Mouse (Mus musculus) urinary bladder, postnatal 36 days (tissue): ENCODE measurements around the gene Siah3.
A peak's percentile ranks its signal among the peaks of the same experiment; 100 is the strongest.

Experiments used
- DNase-seq, 2 experiments: peaks; one replicate each; pipeline ENCODE4 v3.0.0; 2022; ENCODE audit warnings: low spot score in 2 of 2, mixed read lengths in 1 of 2

Siah3 gene

GRCm38 (mm10) chr14:75519668-75520067 lies 63.9 kb downstream of the Siah3 start:
- DNase-seq = no peak

GRCm38 (mm10) chr14:75524648-75525047 lies 68.9 kb downstream of the Siah3 start:
- no peak for DNase-seq

GRCm38 (mm10) chr14:75525376-75526145 lies 69.8 kb downstream of the Siah3 start:
- no peak for DNase-seq

- DNase-seq = peak in 1 of 2 experiments; percentile 14
These were observed 71.8 kb downstream of the Siah3 start for GRCm38 (mm10) chr14:75527464-75528190.

GRCm38 (mm10) chr14:75530815-75531353 lies 75.1 kb downstream of the Siah3 start:
- DNase-seq = no peak

GRCm38 (mm10) chr14:75539205-75539604 lies 83.4 kb downstream of the Siah3 start:
- no peak for DNase-seq

- no peak for DNase-seq
These were observed 84.6 kb downstream of the Siah3 start for GRCm38 (mm10) chr14:75540216-75540995.

- DNase-seq = no peak
These were observed 85.2 kb downstream of the Siah3 start for GRCm38 (mm10) chr14:75540996-75541350.

- DNase-seq = no peak
These were observed 85.9 kb downstream of the Siah3 start for GRCm38 (mm10) chr14:75541731-75542130.

GRCm38 (mm10) chr14:75561577-75562331 lies 106.0 kb downstream of the Siah3 start:
- DNase-seq = peak in 1 of 2 experiments; percentile 4

- DNase-seq = peak; percentile 3 to 31
These were observed 109.9 kb downstream of the Siah3 start for GRCm38 (mm10) chr14:75565534-75566140.

- DNase-seq = no peak
These were observed 110.5 kb downstream of the Siah3 start for GRCm38 (mm10) chr14:75566303-75566702.

GRCm38 (mm10) chr14:75579010-75579409 lies 123.2 kb downstream of the Siah3 start:
- DNase-seq = no peak
